Mouse (Mus musculus): ENCODE results near the gene Clba1. TPM values are rescaled to one million over a fixed set of nuclear protein-coding genes. Genes with fewer than 3 reads are reported as not detected.
A peak's percentile ranks its signal among the peaks of the same experiment; 100 is the strongest.

Clba1 gene
- polyA plus RNA-seq, 1 experiment from 2014 or later, result 4.3 TPM

GRCm38 (mm10) chr12:112794998-112795397, 13.7 kb upstream of the Clba1 start:
- H3K4me3 ChIP-seq (ENCODE audit: low read depth, low read length), result no peak overlapping the region
- no peak overlapping the region for H3K4me2 ChIP-seq
- H3K9ac ChIP-seq, result no peak overlapping the region

GRCm38 (mm10) chr12:112795466-112796104, 13.2 kb upstream of the Clba1 start:
- ATAC-seq (ENCODE audit: insufficient read depth) (no peak), DNase-seq (peak; percentile 19)
- H3K27ac ChIP-seq (ENCODE audit: low read depth), result no peak overlapping the region
- no peak for TF ChIP-seq CTCF (IDR thresholded peaks at IDR 0.05; ENCODE audit: low read depth)
- H3K9me3 ChIP-seq (ENCODE audit: low read depth, low read length), result no peaks in the 10 kb centered on the region
- peaks cover 8% of the 10 kb centered on the region; the same call in 1 of the 2 replicates for H3K27me3 ChIP-seq (ENCODE audit: insufficient read depth, low read length)
- H3K36me3 ChIP-seq (ENCODE audit: insufficient read depth), result no peaks in the 10 kb centered on the region
- H3K4me1 ChIP-seq (ENCODE audit: insufficient read depth), result peaks cover 26% of the 10 kb centered on the region; the same call in 1 of the 2 replicates
- 47% methylated on average over 16 of the region's 18 CpGs for WGBS
- no peak overlapping the region for H3K9ac ChIP-seq
- no peak overlapping the region for H3K4me3 ChIP-seq (ENCODE audit: low read depth, low read length)
- no peak overlapping the region for H3K4me2 ChIP-seq

More at GRCm38 (mm10) chr12:112794998-112795397, 13.7 kb upstream of the Clba1 start:
- Histone ChIP-seq H3K27me3 (ENCODE audit: insufficient read depth, low read length) (peaks cover 8% of the 10 kb centered on the region; the same call in 1 of the 2 replicates), H3K27ac (ENCODE audit: low read depth) (no peak overlapping the region; the same call in 1 of the 2 replicates), H3K4me1 (ENCODE audit: insufficient read depth) (peaks cover 26% of the 10 kb centered on the region; the same call in 1 of the 2 replicates), H3K9me3 (ENCODE audit: low read depth, low read length) (no peaks in the 10 kb centered on the region), H3K36me3 (ENCODE audit: insufficient read depth) (no peaks in the 10 kb centered on the region)
- no peak for TF ChIP-seq CTCF (IDR thresholded peaks at IDR 0.05; ENCODE audit: low read depth)
- ATAC-seq (ENCODE audit: insufficient read depth), result no peak
- WGBS, result 86% methylated on average over 5 of the region's 5 CpGs
- DNase-seq, result no peak

- H3K4me3 ChIP-seq (ENCODE audit: low read depth, low read length), result no peak overlapping the region
- H3K9ac ChIP-seq, result no peak overlapping the region
- ATAC-seq (ENCODE audit: insufficient read depth), result no peak
- DNase-seq, result no peak
- peaks cover 20% of the 10 kb centered on the region for H3K27me3 ChIP-seq (ENCODE audit: insufficient read depth, low read length)
- TF ChIP-seq CTCF (IDR thresholded peaks at IDR 0.05; ENCODE audit: low read depth), result no peak
- no peaks in the 10 kb centered on the region for H3K36me3 ChIP-seq (ENCODE audit: insufficient read depth)
- H3K9me3 ChIP-seq (ENCODE audit: low read depth, low read length), result no peaks in the 10 kb centered on the region
- 33% methylated on average over 17 of the region's 17 CpGs for WGBS
- peaks cover 30% of the 10 kb centered on the region; the same call in 1 of the 2 replicates for H3K4me1 ChIP-seq (ENCODE audit: insufficient read depth)
- H3K4me2 ChIP-seq, result no peak overlapping the region
- H3K27ac ChIP-seq (ENCODE audit: low read depth), result no peak overlapping the region
Measured at GRCm38 (mm10) chr12:112796551-112797510, 11.9 kb upstream of the Clba1 start.

- H3K4me1 ChIP-seq (ENCODE audit: insufficient read depth), result peaks cover 30% of the 10 kb centered on the region; the same call in 1 of the 2 replicates
- no peak overlapping the region for H3K4me3 ChIP-seq (ENCODE audit: low read depth, low read length)
- no peak overlapping the region for H3K9ac ChIP-seq
- peaks cover 26% of the 10 kb centered on the region for H3K27me3 ChIP-seq (ENCODE audit: insufficient read depth, low read length)
- no peaks in the 10 kb centered on the region for H3K9me3 ChIP-seq (ENCODE audit: low read depth, low read length)
- H3K36me3 ChIP-seq (ENCODE audit: insufficient read depth), result no peaks in the 10 kb centered on the region
- H3K27ac ChIP-seq (ENCODE audit: low read depth), result no peak overlapping the region
- no peak for TF ChIP-seq CTCF (IDR thresholded peaks at IDR 0.05; ENCODE audit: low read depth)
- ATAC-seq (ENCODE audit: insufficient read depth), result 0 out of 2 replicates have a peak, but pooled peaks have one; percentile 1
- peak; percentile 31 for DNase-seq
- H3K4me2 ChIP-seq, result no peak overlapping the region
- WGBS, result 42% methylated on average over 15 of the region's 15 CpGs
Measured at GRCm38 (mm10) chr12:112797672-112798331, 10.9 kb upstream of the Clba1 start.

- Histone ChIP-seq H3K27me3 (ENCODE audit: insufficient read depth, low read length) (peaks cover 30% of the 10 kb centered on the region), H3K9ac (no peak overlapping the region), H3K36me3 (ENCODE audit: insufficient read depth) (no peaks in the 10 kb centered on the region), H3K9me3 (ENCODE audit: low read depth, low read length) (no peaks in the 10 kb centered on the region), H3K27ac (ENCODE audit: low read depth) (no peak overlapping the region), H3K4me2 (no peak overlapping the region), H3K4me3 (ENCODE audit: low read depth, low read length) (no peak overlapping the region), H3K4me1 (ENCODE audit: insufficient read depth) (peaks cover 30% of the 10 kb centered on the region; the same call in 1 of the 2 replicates)
- ATAC-seq (ENCODE audit: insufficient read depth) (peak; percentile 7; the same call in 1 of the 2 replicates), DNase-seq (peak; percentile 83)
- 5% methylated on average over 5 of the region's 5 CpGs for WGBS
- TF ChIP-seq CTCF (IDR thresholded peaks at IDR 0.05; ENCODE audit: low read depth), result no peak
Measured at GRCm38 (mm10) chr12:112798332-112798681, 10.4 kb upstream of the Clba1 start.

- H3K36me3 ChIP-seq (ENCODE audit: insufficient read depth), result no peaks in the 10 kb centered on the region
- H3K4me3 ChIP-seq (ENCODE audit: low read depth, low read length), result no peak overlapping the region
- H3K9me3 ChIP-seq (ENCODE audit: low read depth, low read length), result no peaks in the 10 kb centered on the region
- H3K27ac ChIP-seq (ENCODE audit: low read depth), result no peak overlapping the region
- ATAC-seq (ENCODE audit: insufficient read depth) (no peak), DNase-seq (no peak)
- H3K27me3 ChIP-seq (ENCODE audit: insufficient read depth, low read length), result peaks cover 30% of the 10 kb centered on the region
- H3K4me1 ChIP-seq (ENCODE audit: insufficient read depth), result peaks cover 27% of the 10 kb centered on the region; the same call in 1 of the 2 replicates
- no peak overlapping the region for H3K9ac ChIP-seq
- 68% methylated on average over 5 of the region's 5 CpGs for WGBS
- no peak overlapping the region for H3K4me2 ChIP-seq
- TF ChIP-seq CTCF (IDR thresholded peaks at IDR 0.05; ENCODE audit: low read depth), result no peak
Measured at GRCm38 (mm10) chr12:112798716-112799115, 10.0 kb upstream of the Clba1 start.

Measured in lung, embryonic 14.5 days (tissue).